Mouse (Mus musculus) hindbrain, embryonic 13.5 days (tissue): Measurements from ENCODE around the gene Abi3. TPM values are rescaled to one million over a fixed set of nuclear protein-coding genes. Genes with fewer than 3 reads are reported as not detected.
"Not testable (repeated sequence)": the region's sequence is repeated elsewhere in the genome, so short reads cannot be mapped to it uniquely, and the experiment has no call there.

Experiments
- ATAC-seq: fragments of 200-750 bp; cut with Nextera tagmentation; 2 replicates; pipeline ENCODE4 v1.8.0; 2017; ENCODE audit warnings: moderate TSS enrichment; ENCODE audit not compliant: low FRiP score
- H3K27ac ChIP-seq: fragments of 300-500 bp; sonication (generic); 2 replicates; pipeline ENCODE4 v1.5.1; 2015; ENCODE audit warnings: inconsistent platforms, mild to moderate bottlenecking, moderate library complexity
- H3K27me3 ChIP-seq: fragments of 300-500 bp; sonication (generic); 2 replicates; pipeline ENCODE4 v1.6.1; 2015; ENCODE audit warnings: mild to moderate bottlenecking, inconsistent platforms
- H3K36me3 ChIP-seq: fragments of 300-500 bp; sonication (generic); 2 replicates; pipeline ENCODE4 v1.6.1; 2015; ENCODE audit warnings: mild to moderate bottlenecking, inconsistent platforms
- H3K4me1 ChIP-seq: fragments of 300-500 bp; sonication (generic); replicated peaks from 2 replicates; pipeline ENCODE4 v1.6.1; 2015; ENCODE audit warnings: inconsistent platforms
- H3K4me2 ChIP-seq: fragments of 300-500 bp; sonication (generic); 2 replicates; pipeline ENCODE4 v1.6.1; 2015; ENCODE audit warnings: inconsistent platforms, mild to moderate bottlenecking, moderate library complexity
- H3K4me3 ChIP-seq: fragments of 300-500 bp; sonication (generic); 2 replicates; pipeline ENCODE4 v1.5.1; 2015; ENCODE audit warnings: mild to moderate bottlenecking, inconsistent platforms
- H3K9ac ChIP-seq: fragments of 300-500 bp; sonication (generic); 2 replicates; pipeline ENCODE4 v1.6.1; 2015; ENCODE audit warnings: mild to moderate bottlenecking, inconsistent platforms
- H3K9me3 ChIP-seq: fragments of 300-500 bp; sonication (generic); 2 replicates; pipeline ENCODE4 v1.6.1; 2016; ENCODE audit warnings: inconsistent platforms
- WGBS: fragments of 180-500 bp; shearing (Covaris S2); methylation state at CpG from one replicate; pipeline ENCODE4 v1.1.7; 2015; 5-methylcytosine and 5-hydroxymethylcytosine counted together
- polyA plus RNA-seq: library from polyadenylated mRNA; unstranded; fragments of >200 nt; fragmentation: Nextera tagmentation; extraction: Ambion mirVana; gene quantifications from 2 replicates; pipeline ENCODE4 v1.2.1, GENCODE M21; 2015

The Abi3 gene
- 2.1 and 2.4 TPM in 2 replicates for polyA plus RNA-seq

DNA sequence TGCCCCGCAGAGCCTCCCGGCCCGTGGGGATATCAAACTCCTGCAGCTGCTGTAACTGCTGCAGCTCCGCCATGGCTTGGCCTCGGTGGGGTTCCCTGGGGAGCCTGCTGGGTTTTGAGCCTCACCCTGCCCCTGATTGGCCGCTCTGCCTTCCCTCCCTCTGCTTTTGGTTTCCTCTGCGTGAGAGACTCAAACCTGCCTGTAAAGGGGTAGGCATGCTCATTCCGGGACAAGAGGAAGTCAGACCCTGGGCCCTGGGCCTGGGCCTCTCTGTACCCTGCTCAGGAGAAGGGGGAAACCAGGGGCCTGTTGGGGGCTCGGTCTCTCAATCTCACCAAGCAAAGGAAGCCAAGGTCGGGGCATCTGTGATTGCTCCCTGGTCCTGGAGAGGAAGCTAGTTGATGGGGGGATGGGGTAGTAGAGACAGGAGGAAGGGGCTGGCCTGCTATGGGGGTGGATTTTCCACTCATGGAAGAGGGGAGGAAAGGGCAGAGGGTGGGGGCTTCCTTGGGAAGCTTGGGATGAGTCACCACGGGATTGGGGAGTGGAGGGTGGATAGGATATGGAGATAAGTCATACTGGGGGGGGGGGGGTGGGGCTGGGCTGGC, at the start of gene Abi3:
Abi3 (minus strand) TSS at position 403 of the 608 bp plus-strand sequence.
- Histone ChIP-seq H3K27me3 (peaks cover 38% of the 10 kb centered on the region), H3K27ac (peak within 1 kb of the TSS; percentile 30; the same call in 1 of the 2 replicates), H3K9me3 (no peaks in the 10 kb centered on the region), H3K9ac (no peak within 1 kb of the TSS; the same call in 1 of the 2 replicates), H3K4me2 (peak within 1 kb of the TSS; percentile 15; the same call in 1 of the 2 replicates), H3K36me3 (no peaks in the 10 kb centered on the region), H3K4me3 (peak within 1 kb of the TSS; percentile 12), H3K4me1 (peaks cover 7% of the 10 kb centered on the region)
- WGBS, result 9% methylated on average over 11 of the region's 11 CpGs
- no peak for ATAC-seq

DNA sequence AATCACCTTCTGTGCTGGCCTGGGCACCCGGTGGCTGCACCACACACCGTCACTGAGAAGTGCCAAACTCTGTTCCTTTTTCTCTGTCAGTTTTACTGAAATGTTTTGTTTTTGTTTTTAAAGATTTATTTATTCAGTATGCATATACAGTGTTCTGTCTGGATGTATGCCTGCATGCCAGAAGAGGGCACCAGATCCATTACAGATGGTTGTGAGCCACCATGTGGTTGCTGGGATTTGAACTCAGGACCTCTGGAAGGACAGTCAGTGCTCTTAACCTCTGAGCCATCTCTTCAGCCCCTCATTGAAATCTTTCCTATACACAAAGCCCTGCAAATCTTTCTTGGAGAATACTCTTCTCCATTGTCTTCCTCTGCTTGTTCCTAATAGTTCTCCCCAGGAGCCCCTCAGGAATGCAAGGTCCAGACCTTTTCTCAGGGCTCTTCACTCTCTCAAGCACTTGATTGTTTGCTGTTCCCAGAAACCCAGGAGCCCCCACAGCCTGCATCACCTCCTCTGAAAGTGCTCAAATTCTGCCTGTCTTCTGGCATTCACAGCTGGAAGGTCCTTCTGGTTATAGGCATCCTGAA, 48.3 kb upstream of the Abi3 start:
- no peak overlapping the region for H3K4me3 ChIP-seq
- no peak for ATAC-seq
- H3K9ac ChIP-seq, result no peak overlapping the region
- no peak overlapping the region for H3K4me2 ChIP-seq
- no peak overlapping the region for H3K27ac ChIP-seq
- no peaks in the 10 kb centered on the region for H3K36me3 ChIP-seq
- H3K4me1 ChIP-seq, result no peaks in the 10 kb centered on the region
- WGBS, result 76% methylated on average over 2 of the region's 2 CpGs
- no peaks in the 10 kb centered on the region for H3K9me3 ChIP-seq
- no peaks in the 10 kb centered on the region for H3K27me3 ChIP-seq

DNA sequence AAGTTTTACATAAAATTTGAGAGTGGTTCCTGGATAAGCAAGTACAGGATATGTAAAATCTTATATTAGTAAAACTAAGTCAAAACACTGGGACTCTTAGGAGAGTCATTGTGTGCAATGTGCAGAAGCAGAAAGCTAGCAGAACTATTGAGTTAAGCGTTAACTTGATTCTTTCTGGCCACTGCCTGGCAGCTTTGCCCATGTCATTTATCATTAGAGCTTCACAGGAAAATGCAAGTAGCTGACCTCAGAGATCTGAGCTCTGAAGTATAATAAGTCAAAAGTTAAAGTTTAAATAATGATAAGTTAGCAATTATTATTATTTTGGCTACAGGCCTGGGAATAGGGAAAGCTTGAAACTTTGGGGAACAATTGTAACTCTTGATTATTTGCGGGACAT, 37.6 kb upstream of the Abi3 start:
- H3K27me3 ChIP-seq, result peaks cover 13% of the 10 kb centered on the region; the same call in 1 of the 2 replicates
- WGBS, result 60% methylated on average over 2 of the region's 2 CpGs
- not testable (repeated sequence) for H3K4me1 ChIP-seq, H3K4me2 ChIP-seq, H3K27ac ChIP-seq, H3K4me3 ChIP-seq, H3K36me3 ChIP-seq, ATAC-seq, H3K9ac ChIP-seq, H3K9me3 ChIP-seq

DNA sequence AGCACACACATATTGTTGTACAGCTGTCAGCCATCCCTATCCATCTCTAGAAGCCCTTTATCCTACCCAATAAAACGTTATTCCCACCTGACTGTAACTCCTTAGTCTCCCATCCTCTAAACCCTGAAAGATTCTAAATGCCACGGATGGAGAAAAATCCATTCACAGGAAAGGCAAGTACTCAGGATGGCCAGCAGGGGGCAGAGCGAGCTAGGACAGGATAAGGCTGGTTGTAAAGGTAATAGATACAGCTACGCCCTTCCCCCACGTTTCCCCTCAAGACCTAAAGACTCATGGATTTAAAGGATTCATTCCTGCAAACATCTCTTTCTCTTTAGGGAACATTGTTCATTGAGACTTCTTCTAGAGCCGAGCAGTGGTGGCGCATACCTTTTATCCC, 34.0 kb upstream of the Abi3 start:
- ATAC-seq, result no peak
- WGBS, result 22% methylated on average over 7 of the region's 7 CpGs
- no peaks in the 10 kb centered on the region for H3K4me1 ChIP-seq
- H3K4me2 ChIP-seq, result peak overlapping the region; percentile 31
- H3K9me3 ChIP-seq, result no peaks in the 10 kb centered on the region
- no peak overlapping the region for H3K27ac ChIP-seq
- 0 out of 2 replicates have a peak overlapping the region, but pooled peaks have one; percentile 19 for H3K9ac ChIP-seq
- no peaks in the 10 kb centered on the region for H3K36me3 ChIP-seq
- peaks cover 9% of the 10 kb centered on the region; the same call in 1 of the 2 replicates for H3K27me3 ChIP-seq
- peak overlapping the region; percentile 10; the same call in 1 of the 2 replicates for H3K4me3 ChIP-seq

DNA sequence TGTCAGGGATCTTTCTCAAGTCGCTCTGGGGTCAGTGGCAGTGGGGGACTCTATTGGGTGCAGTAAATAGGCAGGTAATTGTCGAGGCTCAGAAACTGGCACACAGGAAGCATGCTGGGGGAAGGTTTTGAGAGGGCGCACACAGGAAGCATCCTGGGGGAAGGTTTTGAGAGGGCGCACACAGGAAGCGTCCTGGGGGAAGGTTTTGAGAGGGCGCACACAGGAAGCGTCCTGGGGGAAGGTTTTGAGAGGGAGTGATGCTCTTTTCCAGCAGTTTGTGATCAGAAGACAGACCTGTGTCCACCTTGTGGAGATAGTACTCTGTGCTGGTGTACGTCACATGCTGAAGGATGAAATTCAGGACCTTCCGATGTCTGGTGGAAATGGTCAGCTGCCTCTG, 33.5 kb upstream of the Abi3 start:
- Histone ChIP-seq H3K4me3 (peak overlapping the region; percentile 10; the same call in 1 of the 2 replicates), H3K36me3 (no peaks in the 10 kb centered on the region), H3K9me3 (no peaks in the 10 kb centered on the region), H3K9ac (0 out of 2 replicates have a peak overlapping the region, but pooled peaks have one; percentile 19), H3K27ac (no peak overlapping the region), H3K4me2 (peak overlapping the region; percentile 31), H3K4me1 (no peaks in the 10 kb centered on the region), H3K27me3 (0 out of 2 replicates have a peak, but pooled peaks cover 6% of the 10 kb centered on the region)
- WGBS, result 28% methylated on average over 9 of the region's 9 CpGs
- ATAC-seq, result no peak

DNA sequence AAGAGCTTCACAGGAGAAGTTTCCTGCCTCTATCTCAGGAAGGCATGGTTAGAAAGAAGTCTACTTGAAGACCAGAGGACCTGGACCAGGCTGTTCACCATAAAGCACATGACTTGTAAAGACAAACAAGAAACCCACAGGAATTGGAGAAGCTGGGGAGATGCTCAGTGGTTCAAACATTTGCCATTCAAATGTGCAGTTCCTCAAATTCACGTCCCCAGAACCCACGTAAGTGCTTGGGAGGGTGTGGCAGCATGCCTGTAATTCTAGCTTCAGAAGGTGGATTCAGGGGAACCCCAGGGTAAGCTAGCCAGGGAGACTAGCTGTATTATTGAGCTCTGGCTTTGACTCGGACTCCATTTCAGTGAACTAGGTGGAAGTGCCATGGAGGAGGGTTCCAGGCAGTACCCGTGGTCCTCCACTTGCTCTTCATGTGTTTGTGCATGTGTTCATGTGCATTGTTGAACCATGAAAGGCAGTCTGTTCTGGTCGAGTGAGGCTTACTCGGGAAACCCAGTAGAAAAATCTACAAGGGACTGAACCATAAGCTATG, 27.7 kb upstream of the Abi3 start:
- H3K27me3 ChIP-seq, result 0 out of 2 replicates have a peak, but pooled peaks cover under 1% of the 10 kb centered on the region
- ATAC-seq, result no peak
- H3K9ac ChIP-seq, result no peak overlapping the region
- no peaks in the 10 kb centered on the region for H3K9me3 ChIP-seq
- 73% methylated on average over 6 of the region's 6 CpGs for WGBS
- no peaks in the 10 kb centered on the region for H3K4me1 ChIP-seq
- H3K36me3 ChIP-seq, result no peaks in the 10 kb centered on the region
- no peak overlapping the region for H3K4me2 ChIP-seq
- no peak overlapping the region for H3K27ac ChIP-seq
- H3K4me3 ChIP-seq, result no peak overlapping the region

DNA sequence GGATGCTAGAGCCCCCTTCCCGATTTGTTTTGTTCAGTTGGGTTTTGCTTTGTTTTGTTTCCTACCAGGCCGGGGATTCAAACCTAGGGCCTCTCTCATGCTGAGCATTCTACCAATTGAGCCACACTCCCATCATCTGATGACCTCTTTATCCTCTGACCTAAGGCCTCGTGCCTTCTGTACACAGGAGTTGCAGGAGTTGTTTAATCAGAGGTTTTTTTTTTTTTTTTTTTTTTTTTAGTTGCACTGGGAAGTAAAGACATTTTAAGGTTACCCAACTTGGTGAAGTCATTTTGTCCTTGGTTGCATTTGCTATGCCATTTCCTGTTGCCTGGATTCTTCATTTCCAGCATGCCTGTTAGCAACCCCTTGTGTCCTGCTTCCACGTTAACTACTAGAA, 27.2 kb upstream of the Abi3 start:
- WGBS, result 86% methylated on average over 4 of the region's 4 CpGs
- ATAC-seq, result no peak
- Histone ChIP-seq H3K4me3 (no peak overlapping the region), H3K36me3 (no peaks in the 10 kb centered on the region), H3K9ac (no peak overlapping the region), H3K4me1 (no peaks in the 10 kb centered on the region), H3K27me3 (no peaks in the 10 kb centered on the region), H3K27ac (no peak overlapping the region), H3K9me3 (no peaks in the 10 kb centered on the region), H3K4me2 (no peak overlapping the region)

DNA sequence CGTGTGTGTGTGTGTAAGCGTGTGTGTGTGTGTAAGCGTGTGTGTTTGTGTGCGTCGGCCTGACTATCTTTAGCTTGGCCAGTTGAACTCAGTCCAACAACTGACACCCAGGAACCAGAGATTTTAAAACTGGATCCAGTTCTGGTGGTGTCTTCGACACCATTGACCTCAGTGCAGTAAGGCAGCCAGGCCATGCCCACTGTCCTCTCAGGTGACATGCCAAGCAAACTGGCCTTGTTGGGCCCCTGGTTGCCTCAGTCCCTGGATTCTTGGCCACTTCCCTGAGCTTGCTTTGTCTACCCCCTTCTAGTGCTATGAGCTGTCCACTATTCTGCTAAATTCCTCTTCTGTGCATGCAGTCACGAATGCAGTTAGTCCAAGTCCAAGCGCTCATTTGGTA, 19.1 kb upstream of the Abi3 start:
- ATAC-seq, result no peak
- Histone ChIP-seq H3K9me3 (no peaks in the 10 kb centered on the region), H3K27ac (no peak overlapping the region), H3K4me1 (peaks cover 17% of the 10 kb centered on the region), H3K4me2 (no peak overlapping the region), H3K36me3 (no peaks in the 10 kb centered on the region), H3K27me3 (no peaks in the 10 kb centered on the region), H3K4me3 (no peak overlapping the region), H3K9ac (no peak overlapping the region)
- WGBS, result 97% methylated on average over 8 of the region's 8 CpGs

DNA sequence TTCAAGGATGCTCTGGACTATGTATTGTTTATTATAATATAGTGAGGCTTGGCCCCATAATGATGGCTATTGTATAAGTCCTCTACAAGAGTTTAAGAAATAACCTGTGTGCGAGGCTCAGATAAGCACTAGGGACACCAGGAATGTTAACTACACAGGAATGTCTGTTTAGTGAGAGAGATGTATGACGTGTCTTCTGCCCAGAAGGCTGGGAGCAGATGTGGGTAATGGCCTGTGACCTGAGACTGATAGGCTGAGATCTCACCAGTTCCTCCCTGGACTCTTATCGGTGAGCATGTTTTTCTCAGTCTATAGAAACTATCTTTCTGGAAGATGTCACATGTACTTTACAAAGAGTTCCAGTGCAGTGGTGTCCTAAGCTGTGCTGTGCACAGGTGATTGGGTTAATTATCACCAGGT, 17.8 kb upstream of the Abi3 start:
- 0 out of 2 replicates have a peak overlapping the region, but pooled peaks have one; percentile 89 for H3K27ac ChIP-seq
- H3K27me3 ChIP-seq, result no peaks in the 10 kb centered on the region
- H3K4me1 ChIP-seq, result peaks cover 17% of the 10 kb centered on the region
- no peak for ATAC-seq
- no peaks in the 10 kb centered on the region for H3K36me3 ChIP-seq
- WGBS, result 29% methylated on average over 3 of the region's 3 CpGs
- peak overlapping the region; percentile 73 for H3K4me3 ChIP-seq
- H3K9ac ChIP-seq, result peak overlapping the region; percentile 74
- no peaks in the 10 kb centered on the region for H3K9me3 ChIP-seq
- H3K4me2 ChIP-seq, result peak overlapping the region; percentile 76

DNA sequence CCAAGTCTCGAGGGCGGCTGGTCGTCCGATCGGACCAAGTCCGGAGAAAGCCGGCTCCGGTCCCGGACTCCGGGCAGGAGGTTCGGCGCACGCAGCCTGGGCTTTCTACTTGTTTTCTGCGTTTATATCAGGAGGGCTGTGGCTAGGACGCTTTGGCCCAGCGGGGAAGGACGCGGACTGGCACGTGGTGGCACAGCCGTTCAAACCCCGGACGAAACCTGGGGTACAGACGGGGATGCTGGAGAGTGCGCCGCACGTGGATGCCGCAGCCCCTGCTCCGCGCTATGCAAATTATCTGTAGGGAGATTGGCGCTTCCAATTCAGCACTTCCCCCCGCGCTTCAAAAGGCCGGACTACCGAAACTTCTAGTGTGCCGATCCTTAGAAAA, 17.2 kb upstream of the Abi3 start:
- Histone ChIP-seq H3K36me3 (no peaks in the 10 kb centered on the region), H3K4me1 (peaks cover 17% of the 10 kb centered on the region), H3K27me3 (no peaks in the 10 kb centered on the region), H3K27ac (peak overlapping the region; percentile 89), H3K4me2 (peak overlapping the region; percentile 76), H3K9me3 (no peaks in the 10 kb centered on the region), H3K9ac (peak overlapping the region; percentile 74), H3K4me3 (peak overlapping the region; percentile 73)
- peak; percentile 72 for ATAC-seq
- under 1% methylated on average over 35 of the region's 35 CpGs for WGBS

DNA sequence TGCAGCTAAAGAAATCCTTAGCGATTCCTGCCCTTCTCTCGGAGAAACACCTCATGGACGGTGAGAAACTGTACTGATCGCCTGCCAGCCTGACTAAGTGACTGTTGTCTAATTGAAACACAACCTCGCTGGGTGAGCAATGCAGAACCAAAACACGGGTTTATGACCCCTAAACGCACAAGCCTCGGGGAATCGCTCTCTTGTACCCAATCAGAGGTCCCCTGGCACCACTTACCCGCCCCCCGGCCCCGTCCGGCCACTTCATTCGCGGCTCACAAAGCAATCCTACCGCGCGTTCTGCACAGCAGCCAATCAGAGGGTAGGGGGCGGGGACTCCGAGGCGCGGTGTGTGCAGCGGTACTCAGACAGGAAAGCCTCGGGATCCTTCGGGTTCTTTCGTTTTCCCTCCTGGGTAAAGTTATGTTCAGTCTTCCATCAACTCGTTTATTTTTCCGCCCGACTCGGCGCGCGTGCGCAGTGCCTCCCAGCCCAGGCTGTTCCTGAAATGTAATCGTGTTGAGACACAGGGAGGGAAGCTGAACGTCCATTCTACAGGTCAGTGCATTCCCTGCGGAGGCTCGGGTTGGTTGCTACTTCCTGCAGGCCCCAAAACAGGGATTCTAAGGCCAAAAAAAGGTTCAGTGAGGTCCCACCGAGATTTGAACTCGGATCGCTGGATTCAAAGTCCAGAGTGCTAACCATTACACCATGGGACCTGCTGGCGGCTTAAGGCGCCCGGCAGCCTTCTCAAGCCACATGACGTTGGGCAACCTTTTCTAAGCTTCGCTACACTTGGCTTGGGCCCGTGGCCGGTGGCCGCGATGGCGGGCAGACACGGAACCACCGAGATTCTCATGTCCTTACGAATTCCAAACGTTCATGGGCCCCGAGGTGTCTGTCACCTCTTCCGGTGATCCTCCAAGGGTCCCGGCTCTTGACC, 16.5 kb upstream of the Abi3 start:
- WGBS, result under 1% methylated on average over 58 of the region's 58 CpGs
- H3K9ac ChIP-seq, result peak overlapping the region; percentile 74
- no peaks in the 10 kb centered on the region for H3K9me3 ChIP-seq
- H3K4me3 ChIP-seq, result peak overlapping the region; percentile 73
- peak overlapping the region; percentile 89 for H3K27ac ChIP-seq
- no peaks in the 10 kb centered on the region for H3K27me3 ChIP-seq
- H3K36me3 ChIP-seq, result no peaks in the 10 kb centered on the region
- peaks cover 17% of the 10 kb centered on the region for H3K4me1 ChIP-seq
- ATAC-seq, result peak; percentile 99
- peak overlapping the region; percentile 76 for H3K4me2 ChIP-seq
